Mouse (Mus musculus) liver, adult 2 months (tissue): ENCODE results near the gene Adamtsl2.
A peak's percentile ranks its signal among the peaks of the same experiment; 100 is the strongest.

Source experiments
- CTCF ChIP-seq: fragments of 200-500 bp; IDR thresholded peaks from 2 replicates; pipeline ENCODE4 v1.5.1; 2011; ENCODE audit warnings: low read depth, low read length, control low read depth
- POLR2A ChIP-seq: fragments of 200-500 bp; IDR thresholded peaks from 2 replicates; pipeline ENCODE4 v1.6.1; 2011; ENCODE audit warnings: low read length, control low read depth; ENCODE audit not compliant: insufficient read depth; ENCODE audit errors: extremely low read depth

GRCm38 (mm10) chr2:27125979-27126378 is 46.8 kb downstream of the Adamtsl2 start:
- TF ChIP-seq CTCF, result peak; percentile 93
- TF ChIP-seq POLR2A, result no peak
